Mouse (Mus musculus): Measurements from ENCODE around the gene 4930404H24Rik. TPM values are rescaled to one million over a fixed set of nuclear protein-coding genes. Genes with fewer than 3 reads are reported as not detected.

4930404H24Rik gene
- polyA plus RNA-seq, 1 experiment from 2014 or later = not detected

- peak; percentile 46 for ATAC-seq (ENCODE audit: insufficient number of reproducible peaks, insufficient read depth, low FRiP score, low read depth)
- no peaks in the 10 kb centered on the region; the same call in 1 of the 2 replicates for H3K27me3 ChIP-seq (ENCODE audit: control insufficient read depth, insufficient read depth, low read length)
- peak overlapping the region; percentile 75 for H3K4me3 ChIP-seq (ENCODE audit: control insufficient read depth in 1 of 2, insufficient read depth in 1 of 2, low read depth in 1 of 2, low read length in 2 of 2)
- H3K36me3 ChIP-seq (ENCODE audit: control insufficient read depth, insufficient read depth, low read length) = no peaks in the 10 kb centered on the region
- H3K4me2 ChIP-seq (ENCODE audit: low read length) = peak overlapping the region; percentile 96
- H3K27ac ChIP-seq (replicated peaks in 1 of 2; ENCODE audit: control insufficient read depth in 1 of 2, insufficient read depth in 1 of 2, low read depth in 2 of 2, low read length in 2 of 2) = peak overlapping the region; percentile 56 to 87; a peak in 3 of 4 replicates
- H3K4me1 ChIP-seq (ENCODE audit: control insufficient read depth in 2 of 2, insufficient read depth in 2 of 2, low read length in 2 of 2) = peaks cover 20 to 34% of the 10 kb centered on the region in 2 experiments
- H3K9ac ChIP-seq (ENCODE audit: low read length) = peak overlapping the region; percentile 89
- H3K9me3 ChIP-seq (ENCODE audit: control insufficient read depth, low read length) = no peaks in the 10 kb centered on the region
- under 1% methylated on average over 25 of the region's 70 CpGs for WGBS
Measured at GRCm38 (mm10) chr2:153528571-153529364, 36.2 kb downstream of the 4930404H24Rik start.

DNA sequence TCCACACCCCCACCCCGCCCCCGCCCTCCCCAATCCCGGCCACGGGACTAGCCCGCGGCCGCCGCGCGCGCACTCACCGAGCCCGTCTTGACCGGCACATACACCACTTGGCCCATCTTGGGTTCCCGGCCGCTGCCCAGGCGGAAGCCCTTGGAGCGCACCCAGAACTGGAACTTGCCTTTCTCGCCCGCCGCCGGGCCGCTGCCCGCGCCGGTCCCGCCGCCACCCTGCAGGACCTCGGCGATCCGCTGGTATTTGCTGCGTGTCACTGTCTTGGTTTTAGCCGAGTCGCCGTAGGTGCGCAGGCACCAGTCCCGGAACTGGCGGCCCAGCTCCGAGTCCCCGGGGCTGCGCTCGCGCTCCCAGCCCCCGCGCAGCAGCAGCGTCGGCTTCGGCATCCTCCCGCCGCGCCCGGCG, 36.8 kb downstream of the 4930404H24Rik start:
- Histone ChIP-seq H3K4me1 (ENCODE audit: control insufficient read depth in 2 of 2, insufficient read depth in 2 of 2, low read length in 2 of 2) (peaks cover 20 to 34% of the 10 kb centered on the region in 2 experiments), H3K4me2 (ENCODE audit: low read length) (peak overlapping the region; percentile 96), H3K9me3 (ENCODE audit: control insufficient read depth, low read length) (no peaks in the 10 kb centered on the region), H3K4me3 (ENCODE audit: control insufficient read depth in 1 of 2, insufficient read depth in 1 of 2, low read depth in 1 of 2, low read length in 2 of 2) (peak overlapping the region; percentile 75), H3K9ac (ENCODE audit: low read length) (peak overlapping the region; percentile 89), H3K27ac (replicated peaks in 1 of 2; ENCODE audit: control insufficient read depth in 1 of 2, insufficient read depth in 1 of 2, low read depth in 2 of 2, low read length in 2 of 2) (peak overlapping the region; percentile 56 to 87; a peak in 3 of 4 replicates), H3K36me3 (ENCODE audit: control insufficient read depth, insufficient read depth, low read length) (no peaks in the 10 kb centered on the region), H3K27me3 (ENCODE audit: control insufficient read depth, insufficient read depth, low read length) (no peaks in the 10 kb centered on the region; the same call in 1 of the 2 replicates)
- WGBS = under 1% methylated on average over 51 of the region's 53 CpGs
- ATAC-seq (ENCODE audit: insufficient number of reproducible peaks, insufficient read depth, low FRiP score, low read depth) = no peak

- ATAC-seq (ENCODE audit: insufficient number of reproducible peaks, insufficient read depth, low FRiP score, low read depth) = no peak
- Histone ChIP-seq H3K27ac (replicated peaks in 1 of 2; ENCODE audit: control insufficient read depth in 1 of 2, insufficient read depth in 1 of 2, low read depth in 2 of 2, low read length in 2 of 2) (peak within 1 kb of the TSS; percentile 56 to 87; a peak in 3 of 4 replicates), H3K27me3 (ENCODE audit: control insufficient read depth, insufficient read depth, low read length) (no peaks in the 10 kb centered on the region; the same call in 1 of the 2 replicates), H3K4me1 (ENCODE audit: control insufficient read depth in 2 of 2, insufficient read depth in 2 of 2, low read length in 2 of 2) (peaks cover 19 to 32% of the 10 kb centered on the region in 2 experiments), H3K36me3 (ENCODE audit: control insufficient read depth, insufficient read depth, low read length) (no peaks in the 10 kb centered on the region), H3K9me3 (ENCODE audit: control insufficient read depth, low read length) (no peaks in the 10 kb centered on the region), H3K4me2 (ENCODE audit: low read length) (peak within 1 kb of the TSS; percentile 96), H3K4me3 (ENCODE audit: control insufficient read depth in 1 of 2, insufficient read depth in 1 of 2, low read depth in 1 of 2, low read length in 2 of 2) (peak within 1 kb of the TSS; percentile 75), H3K9ac (ENCODE audit: low read length) (peak within 1 kb of the TSS; percentile 89)
- WGBS = 2% methylated on average over 38 of the region's 86 CpGs
Measured at GRCm38 (mm10) chr2:153529931-153530766, 37.6 kb downstream of the 4930404H24Rik start, which contains the start of gene Nol4l. Gene Nol4l (minus strand): TSS chr2:153529971.

- no peak overlapping the region for H3K9ac ChIP-seq (ENCODE audit: low read length)
- no peak for ATAC-seq (ENCODE audit: insufficient number of reproducible peaks, insufficient read depth, low FRiP score, low read depth)
Measured at GRCm38 (mm10) chr2:153530948-153531347, 38.4 kb downstream of the 4930404H24Rik start.

GRCm38 (mm10) chr2:153533981-153534380, 41.4 kb downstream of the 4930404H24Rik start:
- ATAC-seq (ENCODE audit: insufficient number of reproducible peaks, insufficient read depth, low FRiP score, low read depth) = no peak

More at GRCm38 (mm10) chr2:153530948-153531347, 38.4 kb downstream of the 4930404H24Rik start:
- no peak overlapping the region for H3K27ac ChIP-seq (replicated peaks in 1 of 2; ENCODE audit: control insufficient read depth in 1 of 2, insufficient read depth in 1 of 2, low read depth in 2 of 2, low read length in 2 of 2)
- no peaks in the 10 kb centered on the region for H3K36me3 ChIP-seq (ENCODE audit: control insufficient read depth, insufficient read depth, low read length)
- peaks cover 11 to 24% of the 10 kb centered on the region in 2 experiments for H3K4me1 ChIP-seq (ENCODE audit: control insufficient read depth in 2 of 2, insufficient read depth in 2 of 2, low read length in 2 of 2)
- no peaks in the 10 kb centered on the region for H3K9me3 ChIP-seq (ENCODE audit: control insufficient read depth, low read length)
- no peak overlapping the region for H3K4me3 ChIP-seq (ENCODE audit: control insufficient read depth in 1 of 2, insufficient read depth in 1 of 2, low read depth in 1 of 2, low read length in 2 of 2)
- no peak overlapping the region for H3K4me2 ChIP-seq (ENCODE audit: low read length)
- WGBS = 53% methylated on average over 5 of the region's 5 CpGs
- no peaks in the 10 kb centered on the region; the same call in 1 of the 2 replicates for H3K27me3 ChIP-seq (ENCODE audit: control insufficient read depth, insufficient read depth, low read length)

DNA sequence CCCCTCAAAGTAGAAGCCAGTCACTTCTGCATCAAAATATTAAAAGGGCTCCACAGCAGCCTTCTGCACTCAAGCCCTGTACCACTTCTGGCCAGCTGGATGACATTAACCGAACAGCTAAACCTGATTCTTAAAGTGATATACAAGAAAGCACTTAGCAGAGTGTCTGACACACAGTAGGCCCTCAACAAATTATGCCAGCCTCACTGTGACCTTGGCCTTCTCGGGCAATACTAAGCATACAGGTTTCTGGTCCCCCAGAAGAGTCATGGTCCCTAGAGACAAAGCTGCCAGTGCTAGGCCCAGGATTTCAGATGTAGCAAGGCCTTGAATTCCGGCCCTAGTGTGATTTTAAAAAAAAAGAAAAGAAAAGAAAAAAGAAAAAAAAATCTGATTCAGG, 46.3 kb downstream of the 4930404H24Rik start:
- no peaks in the 10 kb centered on the region for H3K27me3 ChIP-seq (ENCODE audit: control insufficient read depth, insufficient read depth, low read length)
- no peak overlapping the region for H3K4me2 ChIP-seq (ENCODE audit: low read length)
- H3K9me3 ChIP-seq (ENCODE audit: control insufficient read depth, low read length) = no peaks in the 10 kb centered on the region
- H3K4me1 ChIP-seq (ENCODE audit: control insufficient read depth in 2 of 2, insufficient read depth in 2 of 2, low read length in 2 of 2) = peaks cover 0 to 2% of the 10 kb centered on the region in 2 experiments; a peak in 1 of 4 replicates
- H3K27ac ChIP-seq (replicated peaks in 1 of 2; ENCODE audit: control insufficient read depth in 1 of 2, insufficient read depth in 1 of 2, low read depth in 2 of 2, low read length in 2 of 2) = no peak overlapping the region
- H3K9ac ChIP-seq (ENCODE audit: low read length) = no peak overlapping the region
- 84% methylated on average over 3 of the region's 3 CpGs for WGBS
- ATAC-seq (ENCODE audit: insufficient number of reproducible peaks, insufficient read depth, low FRiP score, low read depth) = no peak
- H3K36me3 ChIP-seq (ENCODE audit: control insufficient read depth, insufficient read depth, low read length) = no peaks in the 10 kb centered on the region
- H3K4me3 ChIP-seq (ENCODE audit: control insufficient read depth in 1 of 2, insufficient read depth in 1 of 2, low read depth in 1 of 2, low read length in 2 of 2) = no peak overlapping the region

More at GRCm38 (mm10) chr2:153533981-153534380, 41.4 kb downstream of the 4930404H24Rik start:
- no peak overlapping the region for H3K27ac ChIP-seq (replicated peaks in 1 of 2; ENCODE audit: control insufficient read depth in 1 of 2, insufficient read depth in 1 of 2, low read depth in 2 of 2, low read length in 2 of 2)
- no peak overlapping the region for H3K4me3 ChIP-seq (ENCODE audit: control insufficient read depth in 1 of 2, insufficient read depth in 1 of 2, low read depth in 1 of 2, low read length in 2 of 2)
- no peaks in the 10 kb centered on the region; the same call in 1 of the 2 replicates for H3K27me3 ChIP-seq (ENCODE audit: control insufficient read depth, insufficient read depth, low read length)
- H3K9ac ChIP-seq (ENCODE audit: low read length) = no peak overlapping the region
- H3K4me2 ChIP-seq (ENCODE audit: low read length) = no peak overlapping the region
- 70% methylated on average over 1 of the region's 1 CpGs for WGBS
- no peaks in the 10 kb centered on the region for H3K9me3 ChIP-seq (ENCODE audit: control insufficient read depth, low read length)
- peaks cover 0 to 3% of the 10 kb centered on the region in 2 experiments; a peak in 1 of 4 replicates for H3K4me1 ChIP-seq (ENCODE audit: control insufficient read depth in 2 of 2, insufficient read depth in 2 of 2, low read length in 2 of 2)
- H3K36me3 ChIP-seq (ENCODE audit: control insufficient read depth, insufficient read depth, low read length) = no peaks in the 10 kb centered on the region

GRCm38 (mm10) chr2:153542936-153543668, 50.5 kb downstream of the 4930404H24Rik start:
- Histone ChIP-seq H3K4me1 (ENCODE audit: control insufficient read depth in 2 of 2, insufficient read depth in 2 of 2, low read length in 2 of 2) (peaks cover 6 to 10% of the 10 kb centered on the region in 2 experiments), H3K9me3 (ENCODE audit: control insufficient read depth, low read length) (no peaks in the 10 kb centered on the region), H3K4me3 (ENCODE audit: control insufficient read depth in 1 of 2, insufficient read depth in 1 of 2, low read depth in 1 of 2, low read length in 2 of 2) (no peak overlapping the region), H3K4me2 (ENCODE audit: low read length) (no peak overlapping the region), H3K9ac (ENCODE audit: low read length) (no peak overlapping the region), H3K27me3 (ENCODE audit: control insufficient read depth, insufficient read depth, low read length) (no peaks in the 10 kb centered on the region), H3K27ac (replicated peaks in 1 of 2; ENCODE audit: control insufficient read depth in 1 of 2, insufficient read depth in 1 of 2, low read depth in 2 of 2, low read length in 2 of 2) (no peak overlapping the region), H3K36me3 (ENCODE audit: control insufficient read depth, insufficient read depth, low read length) (no peaks in the 10 kb centered on the region)
- 77% methylated on average over 8 of the region's 8 CpGs for WGBS
- ATAC-seq (ENCODE audit: insufficient number of reproducible peaks, insufficient read depth, low FRiP score, low read depth) = no peak
